31 mouse cellular contexts compared by ENCODE assay signal in the genomic region with DNA sequence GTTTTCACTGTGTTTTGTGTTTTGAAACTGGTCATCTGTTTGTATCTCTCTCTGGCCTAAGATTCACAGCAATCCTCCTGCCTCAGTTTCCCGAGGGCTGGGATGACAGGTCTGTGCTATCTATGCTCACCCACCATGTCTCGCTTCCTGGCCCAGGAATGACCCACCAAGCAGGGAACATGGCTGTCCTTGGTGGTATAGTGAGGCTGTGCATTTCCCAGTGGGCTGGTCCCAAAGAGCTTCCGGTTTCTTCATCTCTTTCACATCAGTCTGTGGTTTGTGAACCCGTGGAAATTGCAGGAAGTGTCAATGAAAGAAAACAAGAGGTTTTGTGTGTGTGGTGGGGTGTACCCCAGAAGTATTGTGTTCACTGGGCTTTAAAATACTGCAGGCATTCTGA. TPM values are rescaled to one million over a fixed set of nuclear protein-coding genes. Genes with fewer than 3 reads are reported as not detected.
DNase-seq lines count a peak whose midpoint lies in the region; ATAC-seq and TF ChIP-seq lines count a peak whose summit lies in the region.
"Had no signal": no experiment of that assay in that cellular context is flagged by ENCODE, and none has a peak within 500 bp of the region (broad histone marks: within the 10 kb centered on the region; RNA-seq: fewer than 3 reads in every experiment).

No protein-coding gene starts in this region.

- WGBS in intestine, postnatal 0 days, result 79% methylated on average over 4 of the region's 4 CpGs
- WGBS in intestine, embryonic 16.5 days, result 84% methylated on average over 4 of the region's 4 CpGs
- 27% methylated on average over 4 of the region's 4 CpGs for WGBS in bone marrow, adult 2 months

- intact Hi-C loops in gastrocnemius, adult 2 months (cut with DNase I), result no loop called here

- peaks cover 3% of the 10 kb centered on the region; the same call in 1 of the 2 replicates for H3K36me3 ChIP-seq in intestine, postnatal 0 days (ENCODE audit: control insufficient read depth, insufficient read depth)
- no peaks in the 10 kb centered on the region for H3K36me3 ChIP-seq in intestine, embryonic 16.5 days (ENCODE audit: control insufficient read depth, insufficient read depth, low read length)
- H3K36me3 ChIP-seq: forebrain, embryonic 10.5 days; heart, embryonic 12.5 days; heart, embryonic 15.5 days; hindbrain, embryonic 10.5 days had no signal

- no peak overlapping the region for H3K4me3 ChIP-seq in intestine, postnatal 0 days (ENCODE audit: low read depth, low read length)
- H3K4me3 ChIP-seq in intestine, embryonic 16.5 days (ENCODE audit: low read length), result no peak overlapping the region
- no peak overlapping the region for H3K4me3 ChIP-seq in bone marrow, adult 2 months (replicated peaks; ENCODE audit: control insufficient read depth, low read depth, low read length)
- H3K4me3 ChIP-seq in gastrocnemius, adult 2 months, result no peak overlapping the region
- H3K4me3 ChIP-seq: forebrain, embryonic 10.5 days; forebrain, embryonic 13.5 days; heart, embryonic 12.5 days; heart, embryonic 15.5 days; hindbrain, embryonic 10.5 days had no signal

- H3K4me1 ChIP-seq in intestine, postnatal 0 days (replicated peaks; ENCODE audit: control insufficient read depth, insufficient read depth, low read length), result no peaks in the 10 kb centered on the region; the same call in 1 of the 2 replicates
- peaks cover 5% of the 10 kb centered on the region; the same call in 1 of the 2 replicates for H3K4me1 ChIP-seq in intestine, embryonic 16.5 days (ENCODE audit: control insufficient read depth, insufficient read depth, low read length)
- peaks cover 2% of the 10 kb centered on the region; the same call in 1 of the 2 replicates for H3K4me1 ChIP-seq in bone marrow, adult 2 months (ENCODE audit: control insufficient read depth, insufficient read depth, low read length)
- H3K4me1 ChIP-seq: forebrain, embryonic 10.5 days; forebrain, embryonic 13.5 days; heart, embryonic 12.5 days; heart, embryonic 15.5 days; hindbrain, embryonic 10.5 days had no signal

- H3K27ac ChIP-seq in intestine, postnatal 0 days (ENCODE audit: low read depth, low read length), result no peak overlapping the region
- no peak overlapping the region for H3K27ac ChIP-seq in intestine, embryonic 16.5 days (ENCODE audit: low read length)
- H3K27ac ChIP-seq in bone marrow, adult 2 months (ENCODE audit: control insufficient read depth, insufficient read depth, low read depth, low read length, poor library complexity), result peak overlapping the region; percentile 40
- H3K27ac ChIP-seq in gastrocnemius, adult 2 months, result no peak overlapping the region
- H3K27ac ChIP-seq: forebrain, embryonic 10.5 days; forebrain, embryonic 13.5 days; heart, embryonic 15.5 days; hindbrain, embryonic 10.5 days; hindbrain, embryonic 14.5 days; hindbrain, postnatal 0 days had no signal

- no peak for TF ChIP-seq CTCF in intestine, postnatal 0 days (IDR thresholded peaks at IDR 0.05; ENCODE audit: low read depth)
- no peak for TF ChIP-seq CTCF in bone marrow, adult 2 months (IDR thresholded peaks at IDR 0.05; ENCODE audit: control insufficient read depth, insufficient read depth, low read length)
- no peak for TF ChIP-seq CTCF in gastrocnemius, adult 2 months (IDR thresholded peaks at IDR 0.05)

- ATAC-seq in intestine, postnatal 0 days, result no peak
- no peak for ATAC-seq in intestine, embryonic 16.5 days
- ATAC-seq in CD4-positive, CD25-positive, alpha-beta regulatory T cell, adult 4 months, result peak; percentile 47
- ATAC-seq in megakaryocyte progenitor cell, adult 5-6 weeks (replicated peaks; ENCODE audit: poor library complexity), result peak; percentile 83
- ATAC-seq: forebrain, embryonic 13.5 days; forebrain, embryonic 16.5 days; hindbrain, postnatal 0 days; inflammation-experienced regulatory T-cells, adult 6 months had no signal

- H3K9me3 ChIP-seq in intestine, postnatal 0 days (ENCODE audit: control insufficient read depth), result no peaks in the 10 kb centered on the region
- H3K9me3 ChIP-seq in intestine, embryonic 16.5 days (ENCODE audit: control insufficient read depth, low read length), result no peaks in the 10 kb centered on the region
- H3K9me3 ChIP-seq: forebrain, embryonic 10.5 days; forebrain, embryonic 13.5 days; heart, embryonic 12.5 days; heart, embryonic 15.5 days; hindbrain, embryonic 10.5 days had no signal

- H3K4me2 ChIP-seq in intestine, postnatal 0 days (replicated peaks; ENCODE audit: low read depth), result peak overlapping the region; percentile 41
- H3K4me2 ChIP-seq in intestine, embryonic 16.5 days (ENCODE audit: low read depth, low read length), result no peak overlapping the region
- H3K4me2 ChIP-seq: forebrain, embryonic 13.5 days; heart, embryonic 12.5 days; heart, embryonic 15.5 days; hindbrain, embryonic 14.5 days had no signal

- TF ChIP-seq POLR2A in bone marrow, adult 2 months (IDR thresholded peaks at IDR 0.05; ENCODE audit: borderline replicate concordance, control insufficient read depth, low read depth, low read length), result no peak

- no peaks in the 10 kb centered on the region for H3K27me3 ChIP-seq in intestine, postnatal 0 days (replicated peaks; ENCODE audit: control insufficient read depth, insufficient read depth, low read length)
- H3K27me3 ChIP-seq in intestine, embryonic 16.5 days (replicated peaks; ENCODE audit: control insufficient read depth, insufficient read depth, low read length), result no peaks in the 10 kb centered on the region
- H3K27me3 ChIP-seq: forebrain, embryonic 13.5 days; heart, embryonic 12.5 days; heart, embryonic 15.5 days had no signal

- H3K9ac ChIP-seq in intestine, postnatal 0 days (ENCODE audit: low read depth, low read length), result no peak overlapping the region
- no peak overlapping the region for H3K9ac ChIP-seq in intestine, embryonic 16.5 days (ENCODE audit: low read depth, low read length)
- H3K9ac ChIP-seq: forebrain, embryonic 13.5 days; heart, embryonic 12.5 days; heart, embryonic 15.5 days; hindbrain, embryonic 14.5 days had no signal

- no peak for DNase-seq in ovary, postnatal 14 days (ENCODE audit: low spot score)
- DNase-seq in gastrocnemius, adult 2 months, result no peak
- DNase-seq: adrenal gland, adult 2 months; adrenal gland, postnatal 14 days; B cell, adult 2 months; cerebellum, adult 11-12 months; cerebellum, adult 8-10 months; cerebellum, postnatal 10 days; cerebellum, postnatal 36 days; gastrocnemius, postnatal 25 days; heart, postnatal 10 days; heart, postnatal 36 days; kidney, adult 11 months had no signal

RNA-seq across cellular contexts. Expression of a gene that starts 15.9 kb away (rescaled TPM):
- polyA plus RNA-seq in intestine, postnatal 0 days (2015; fragmentation: Nextera tagmentation; extraction: Ambion mirVana), result 128 and 134 TPM in 2 replicates
- 19.9 and 32.3 TPM in 2 replicates for polyA plus RNA-seq in intestine, embryonic 16.5 days (2015; fragmentation: Nextera tagmentation; extraction: Ambion mirVana)
- 1 to 10 TPM; 1.8 to 2.1 TPM for polyA plus RNA-seq in CD4-positive, CD25-positive, alpha-beta regulatory T cell, adult 4 months (2017; shearing (Covaris generic))
- polyA plus RNA-seq in bone marrow, adult 2 months (2011; ENCODE audit: insufficient read depth, insufficient read length, low replicate concordance, missing spikeins), result 0.47 and 1.7 TPM in 2 replicates
- total RNA-seq in megakaryocyte progenitor cell, adult 5-6 weeks (2015), result not detected in 2 replicates
- total RNA-seq in megakaryocyte progenitor cell, adult 5-6 weeks (2017), result 0.27 and 0.83 TPM in 2 replicates
- total RNA-seq in gastrocnemius, adult 2 months (2021), result under 1 TPM in 1 of 2 experiments, not detected in 1; 0.11 TPM
- total RNA-seq: ES-E14; gastrocnemius, adult 8-10 months; gastrocnemius, postnatal 25 days had no signal
- polyA plus RNA-seq: forebrain, embryonic 10.5 days had no signal

RNA-seq across cellular contexts. Expression of a gene that starts 16.0 kb away (rescaled TPM):
- 87.0 and 90.6 TPM in 2 replicates for polyA plus RNA-seq in intestine, postnatal 0 days (2015; fragmentation: Nextera tagmentation; extraction: Ambion mirVana)
- 10.8 and 12.6 TPM in 2 replicates for polyA plus RNA-seq in intestine, embryonic 16.5 days (2015; fragmentation: Nextera tagmentation; extraction: Ambion mirVana)
- 10 to 100 TPM; 60.3 to 70.1 TPM for polyA plus RNA-seq in CD4-positive, CD25-positive, alpha-beta regulatory T cell, adult 4 months (2017; shearing (Covaris generic))
- 10.6 and 11.2 TPM in 2 replicates for polyA plus RNA-seq in bone marrow, adult 2 months (2011; ENCODE audit: insufficient read depth, insufficient read length, low replicate concordance, missing spikeins)
- 1.5 and 2.1 TPM in 2 replicates for total RNA-seq in megakaryocyte progenitor cell, adult 5-6 weeks (2015)
- 1.0 and 1.1 TPM in 2 replicates for total RNA-seq in megakaryocyte progenitor cell, adult 5-6 weeks (2017)
- under 1 TPM; 0.33 to 0.47 TPM for total RNA-seq in gastrocnemius, adult 2 months (2021)
- total RNA-seq: ES-E14 had no signal
- polyA plus RNA-seq: forebrain, embryonic 10.5 days had no signal

RNA-seq across cellular contexts. Expression of a gene that starts 16.9 kb away (rescaled TPM):
- 2.2 and 2.3 TPM in 2 replicates for polyA plus RNA-seq in intestine, postnatal 0 days (2015; fragmentation: Nextera tagmentation; extraction: Ambion mirVana)
- polyA plus RNA-seq in intestine, embryonic 16.5 days (2015; fragmentation: Nextera tagmentation; extraction: Ambion mirVana), result 0.15 and 0.32 TPM in 2 replicates
- 10 to 100 TPM in 1 of 2 experiments, 1 to 10 TPM in 1; 9.3 to 14.8 TPM for polyA plus RNA-seq in CD4-positive, CD25-positive, alpha-beta regulatory T cell, adult 4 months (2017; shearing (Covaris generic))
- polyA plus RNA-seq in bone marrow, adult 2 months (2011; ENCODE audit: insufficient read depth, insufficient read length, low replicate concordance, missing spikeins), result 2.3 and 4.4 TPM in 2 replicates
- not detected in 2 replicates for total RNA-seq in megakaryocyte progenitor cell, adult 5-6 weeks (2015)
- 0.27 TPM in 1 of 2 replicates, not detected in the other for total RNA-seq in megakaryocyte progenitor cell, adult 5-6 weeks (2017)
- under 1 TPM; 0.56 to 0.95 TPM for total RNA-seq in gastrocnemius, adult 2 months (2021)
- total RNA-seq: ES-E14 had no signal
- polyA plus RNA-seq: embryonic facial prominence, embryonic 11.5 days; embryonic facial prominence, embryonic 14.5 days; forebrain, embryonic 10.5 days; forebrain, embryonic 13.5 days; hindbrain, embryonic 10.5 days had no signal

RNA-seq across cellular contexts. Expression of a gene that starts 22.9 kb away (rescaled TPM):
- 18.8 and 19.4 TPM in 2 replicates for polyA plus RNA-seq in intestine, postnatal 0 days (2015; fragmentation: Nextera tagmentation; extraction: Ambion mirVana)
- 0.86 and 0.88 TPM in 2 replicates for polyA plus RNA-seq in intestine, embryonic 16.5 days (2015; fragmentation: Nextera tagmentation; extraction: Ambion mirVana)
- 100 to 1,000 TPM; 116 to 127 TPM for polyA plus RNA-seq in CD4-positive, CD25-positive, alpha-beta regulatory T cell, adult 4 months (2017; shearing (Covaris generic))
- 0.47 and 0.77 TPM in 2 replicates for polyA plus RNA-seq in bone marrow, adult 2 months (2011; ENCODE audit: insufficient read depth, insufficient read length, low replicate concordance, missing spikeins)
- total RNA-seq in megakaryocyte progenitor cell, adult 5-6 weeks (2015), result 0.12 and 0.17 TPM in 2 replicates
- total RNA-seq in megakaryocyte progenitor cell, adult 5-6 weeks (2017), result 0.25 and 0.30 TPM in 2 replicates
- not detected for total RNA-seq in gastrocnemius, adult 2 months (2021)
- total RNA-seq: ES-E14; gastrocnemius, adult 8-10 months; gastrocnemius, postnatal 25 days had no signal
- polyA plus RNA-seq: embryonic facial prominence, embryonic 11.5 days; hindbrain, embryonic 10.5 days had no signal

RNA-seq across cellular contexts. Expression of a gene that starts 41.3 kb away (rescaled TPM):
- polyA plus RNA-seq in intestine, postnatal 0 days (2015; fragmentation: Nextera tagmentation; extraction: Ambion mirVana), result 43.5 and 50.2 TPM in 2 replicates
- polyA plus RNA-seq in intestine, embryonic 16.5 days (2015; fragmentation: Nextera tagmentation; extraction: Ambion mirVana), result 0.70 and 1.6 TPM in 2 replicates
- 10 to 100 TPM; 47.4 to 70.7 TPM for polyA plus RNA-seq in CD4-positive, CD25-positive, alpha-beta regulatory T cell, adult 4 months (2017; shearing (Covaris generic))
- polyA plus RNA-seq in bone marrow, adult 2 months (2011; ENCODE audit: insufficient read depth, insufficient read length, low replicate concordance, missing spikeins), result 10.9 and 11.4 TPM in 2 replicates
- 0.88 and 1.1 TPM in 2 replicates for total RNA-seq in megakaryocyte progenitor cell, adult 5-6 weeks (2015)
- total RNA-seq in megakaryocyte progenitor cell, adult 5-6 weeks (2017), result 1.2 and 1.8 TPM in 2 replicates
- total RNA-seq in gastrocnemius, adult 2 months (2021), result under 1 TPM; 0.64 to 0.86 TPM

Comparison
In these comparisons a context has a peak if more than half of its experiments do, and no peak if none do; other contexts are left out.
1. ATAC-seq: peak in CD4-positive, CD25-positive, alpha-beta regulatory T cell, adult 4 months (single experiment) and megakaryocyte progenitor cell, adult 5-6 weeks (single experiment); none in intestine, postnatal 0 days (single experiment) and intestine, embryonic 16.5 days (single experiment).